Mouse (Mus musculus): ENCODE measurements around the gene Dvl1. TPM values are rescaled to one million over a fixed set of nuclear protein-coding genes. Genes with fewer than 3 reads are reported as not detected.

Dvl1 gene
- polyA plus RNA-seq, 1 experiment = 50.2 TPM

GRCm38 (mm10) chr4:155899355-155899754, 52.2 kb downstream of the Dvl1 start:
- Histone ChIP-seq H3K27ac (ENCODE audit: control insufficient read depth, insufficient read depth, low read depth, low read length, poor library complexity) (no peak overlapping the region), H3K4me1 (ENCODE audit: control insufficient read depth, insufficient read depth, low read length) (no peaks in the 10 kb centered on the region; the same call in 1 of the 2 replicates), H3K4me3 (replicated peaks; ENCODE audit: control insufficient read depth, low read depth, low read length) (no peak overlapping the region)
- no peak for TF ChIP-seq CTCF (IDR thresholded peaks at IDR 0.05; ENCODE audit: control insufficient read depth, insufficient read depth, low read length)
- no peak for TF ChIP-seq POLR2A (IDR thresholded peaks at IDR 0.05; ENCODE audit: borderline replicate concordance, control insufficient read depth, low read depth, low read length)
- 93% methylated on average over 7 of the region's 7 CpGs for WGBS

DNA sequence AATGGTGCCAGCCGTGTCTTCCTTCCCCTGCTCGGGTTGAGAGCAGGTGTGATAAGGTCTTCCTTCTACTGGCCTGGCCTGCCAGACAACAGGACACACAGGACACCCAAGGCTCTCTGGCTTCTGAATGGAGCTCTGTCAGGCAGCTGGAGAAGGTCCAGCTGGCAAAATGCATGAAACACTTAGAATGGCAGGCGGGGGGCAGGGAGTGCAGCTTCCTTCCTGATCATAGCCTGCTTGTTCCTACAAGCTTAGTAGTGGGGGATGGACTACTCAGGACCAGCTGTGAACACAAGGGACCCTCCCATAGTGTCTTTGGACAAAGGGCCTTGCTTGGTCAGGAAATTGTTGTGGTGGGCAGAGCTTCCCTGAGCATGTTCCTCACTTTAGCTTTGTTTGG, 54.0 kb downstream of the Dvl1 start:
- H3K4me1 ChIP-seq (ENCODE audit: control insufficient read depth, insufficient read depth, low read length) = no peaks in the 10 kb centered on the region
- no peak overlapping the region for H3K4me3 ChIP-seq (replicated peaks; ENCODE audit: control insufficient read depth, low read depth, low read length)
- no peak for TF ChIP-seq CTCF (IDR thresholded peaks at IDR 0.05; ENCODE audit: control insufficient read depth, insufficient read depth, low read length)
- no peak for TF ChIP-seq POLR2A (IDR thresholded peaks at IDR 0.05; ENCODE audit: borderline replicate concordance, control insufficient read depth, low read depth, low read length)
- 46% methylated on average over 3 of the region's 3 CpGs for WGBS
- no peak overlapping the region for H3K27ac ChIP-seq (ENCODE audit: control insufficient read depth, insufficient read depth, low read depth, low read length, poor library complexity)

GRCm38 (mm10) chr4:155903246-155903645, 56.0 kb downstream of the Dvl1 start:
- TF ChIP-seq CTCF (IDR thresholded peaks at IDR 0.05; ENCODE audit: control insufficient read depth, insufficient read depth, low read length) (no peak), POLR2A (IDR thresholded peaks at IDR 0.05; ENCODE audit: borderline replicate concordance, control insufficient read depth, low read depth, low read length) (no peak)
- Histone ChIP-seq H3K4me1 (ENCODE audit: control insufficient read depth, insufficient read depth, low read length) (no peaks in the 10 kb centered on the region), H3K4me3 (replicated peaks; ENCODE audit: control insufficient read depth, low read depth, low read length) (no peak overlapping the region), H3K27ac (ENCODE audit: control insufficient read depth, insufficient read depth, low read depth, low read length, poor library complexity) (no peak overlapping the region)
- 96% methylated on average over 13 of the region's 13 CpGs for WGBS

- TF ChIP-seq CTCF (IDR thresholded peaks at IDR 0.05; ENCODE audit: control insufficient read depth, insufficient read depth, low read length) (peak; percentile 38), POLR2A (IDR thresholded peaks at IDR 0.05; ENCODE audit: borderline replicate concordance, control insufficient read depth, low read depth, low read length) (no peak)
- WGBS = 91% methylated on average over 13 of the region's 13 CpGs
Measured at GRCm38 (mm10) chr4:155904318-155905102, 57.3 kb downstream of the Dvl1 start.

GRCm38 (mm10) chr4:155905634-155906033, 58.4 kb downstream of the Dvl1 start:
- no peaks in the 10 kb centered on the region for H3K4me1 ChIP-seq (ENCODE audit: control insufficient read depth, insufficient read depth, low read length)
- TF ChIP-seq POLR2A (IDR thresholded peaks at IDR 0.05; ENCODE audit: borderline replicate concordance, control insufficient read depth, low read depth, low read length) (no peak), CTCF (IDR thresholded peaks at IDR 0.05; ENCODE audit: control insufficient read depth, insufficient read depth, low read length) (no peak)
- 93% methylated on average over 13 of the region's 13 CpGs for WGBS
- no peak overlapping the region for H3K27ac ChIP-seq (ENCODE audit: control insufficient read depth, insufficient read depth, low read depth, low read length, poor library complexity)
- no peak overlapping the region for H3K4me3 ChIP-seq (replicated peaks; ENCODE audit: control insufficient read depth, low read depth, low read length)

More at GRCm38 (mm10) chr4:155904318-155905102, 57.3 kb downstream of the Dvl1 start:
- no peaks in the 10 kb centered on the region for H3K4me1 ChIP-seq (ENCODE audit: control insufficient read depth, insufficient read depth, low read length)
- no peak overlapping the region for H3K4me3 ChIP-seq (replicated peaks; ENCODE audit: control insufficient read depth, low read depth, low read length)
- H3K27ac ChIP-seq (ENCODE audit: control insufficient read depth, insufficient read depth, low read depth, low read length, poor library complexity) = no peak overlapping the region

GRCm38 (mm10) chr4:155906125-155906524, 58.9 kb downstream of the Dvl1 start:
- WGBS = 89% methylated on average over 9 of the region's 9 CpGs
- H3K4me1 ChIP-seq (ENCODE audit: control insufficient read depth, insufficient read depth, low read length) = no peaks in the 10 kb centered on the region
- TF ChIP-seq CTCF (IDR thresholded peaks at IDR 0.05; ENCODE audit: control insufficient read depth, insufficient read depth, low read length) = no peak
- TF ChIP-seq POLR2A (IDR thresholded peaks at IDR 0.05; ENCODE audit: borderline replicate concordance, control insufficient read depth, low read depth, low read length) = no peak
- no peak overlapping the region for H3K4me3 ChIP-seq (replicated peaks; ENCODE audit: control insufficient read depth, low read depth, low read length)
- H3K27ac ChIP-seq (ENCODE audit: control insufficient read depth, insufficient read depth, low read depth, low read length, poor library complexity) = no peak overlapping the region

DNA sequence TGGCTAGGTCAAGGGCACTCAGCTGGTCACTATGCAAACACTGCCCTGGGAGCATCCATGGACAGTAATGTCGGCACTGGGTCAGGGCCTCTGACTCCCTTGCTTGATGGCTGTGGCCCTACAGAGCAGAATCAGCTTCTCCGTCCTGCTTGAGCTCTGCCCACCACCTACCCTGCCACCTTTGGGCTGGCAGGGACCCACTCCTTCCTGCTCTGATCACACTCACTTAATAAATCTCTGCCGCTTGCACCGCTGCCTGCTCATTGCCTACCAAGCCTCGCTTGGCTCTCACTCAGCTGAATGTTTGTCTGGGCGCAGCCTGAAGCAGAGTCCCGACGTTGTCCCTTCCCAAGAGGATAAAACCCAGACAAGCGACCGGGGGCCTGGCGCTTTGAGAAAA, 59.8 kb downstream of the Dvl1 start:
- no peaks in the 10 kb centered on the region for H3K4me1 ChIP-seq (ENCODE audit: control insufficient read depth, insufficient read depth, low read length)
- no peak overlapping the region for H3K27ac ChIP-seq (ENCODE audit: control insufficient read depth, insufficient read depth, low read depth, low read length, poor library complexity)
- no peak for TF ChIP-seq POLR2A (IDR thresholded peaks at IDR 0.05; ENCODE audit: borderline replicate concordance, control insufficient read depth, low read depth, low read length)
- no peak for TF ChIP-seq CTCF (IDR thresholded peaks at IDR 0.05; ENCODE audit: control insufficient read depth, insufficient read depth, low read length)
- 86% methylated on average over 11 of the region's 11 CpGs for WGBS
- H3K4me3 ChIP-seq (replicated peaks; ENCODE audit: control insufficient read depth, low read depth, low read length) = no peak overlapping the region

- H3K27ac ChIP-seq (ENCODE audit: control insufficient read depth, insufficient read depth, low read depth, low read length, poor library complexity) = no peak overlapping the region
- no peak overlapping the region for H3K4me3 ChIP-seq (replicated peaks; ENCODE audit: control insufficient read depth, low read depth, low read length)
- 68% methylated on average over 7 of the region's 7 CpGs for WGBS
- no peak for TF ChIP-seq POLR2A (IDR thresholded peaks at IDR 0.05; ENCODE audit: borderline replicate concordance, control insufficient read depth, low read depth, low read length)
- no peak for TF ChIP-seq CTCF (IDR thresholded peaks at IDR 0.05; ENCODE audit: control insufficient read depth, insufficient read depth, low read length)
- H3K4me1 ChIP-seq (ENCODE audit: control insufficient read depth, insufficient read depth, low read length) = no peaks in the 10 kb centered on the region
Measured at GRCm38 (mm10) chr4:155908281-155908680, 61.1 kb downstream of the Dvl1 start.

Measured in bone marrow, adult 2 months (tissue).